Mouse (Mus musculus): ENCODE results near the gene Sun5. TPM values are rescaled to one million over a fixed set of nuclear protein-coding genes. Genes with fewer than 3 reads are reported as not detected.
"Not testable (repeated sequence)": the region's sequence is repeated elsewhere in the genome, so short reads cannot be mapped to it uniquely, and the experiment has no call there.

Gene Sun5
- polyA plus RNA-seq, 1 experiment, result not detected

DNA sequence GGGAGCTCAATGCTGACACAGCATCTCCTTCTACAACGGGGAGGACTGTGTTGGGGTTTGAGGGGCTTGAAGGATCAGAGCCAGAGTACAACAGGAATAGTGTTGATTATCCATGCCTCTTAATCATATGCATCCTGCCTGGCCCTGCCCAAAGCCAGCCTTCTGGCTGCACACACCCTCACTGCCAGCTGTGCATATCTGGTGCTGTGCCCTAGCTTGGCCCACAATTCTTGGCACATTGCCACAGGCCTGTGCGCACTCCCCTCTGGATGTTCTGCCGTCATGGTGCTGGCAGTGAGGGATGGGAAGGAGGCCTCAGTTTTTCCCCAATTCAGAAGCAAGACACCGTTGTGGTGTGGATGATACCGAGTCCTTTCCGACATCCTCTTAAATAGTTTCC is 46.3 kb downstream of the Sun5 start:
- H3K27me3 ChIP-seq (ENCODE audit: control insufficient read depth, insufficient read depth, insufficient read length), result no peaks in the 10 kb centered on the region
- no peak for TF ChIP-seq REST (IDR thresholded peaks at IDR 0.05; ENCODE audit: insufficient read depth, insufficient read length)
- TF ChIP-seq MYOG (IDR thresholded peaks at IDR 0.05; ENCODE audit: control insufficient read depth in 1 of 3, insufficient read depth in 1 of 3, insufficient read length in 2 of 3, low read depth in 2 of 3), result no peak
- no peak for TF ChIP-seq TCF3 (IDR thresholded peaks at IDR 0.05; ENCODE audit: insufficient read length, low read depth)
- no peak for TF ChIP-seq MYOD1 (IDR thresholded peaks at IDR 0.05; ENCODE audit: control insufficient read depth in 1 of 3, insufficient read length in 2 of 3, low read depth in 2 of 3)
- no peak for TF ChIP-seq SRF (IDR thresholded peaks at IDR 0.05; ENCODE audit: control insufficient read depth, insufficient read length, low read depth)
- TF ChIP-seq E2F4 (IDR thresholded peaks at IDR 0.05; ENCODE audit: insufficient read depth), result no peak
- no peak for TF ChIP-seq CEBPB (IDR thresholded peaks at IDR 0.05; ENCODE audit: insufficient read depth, poor library complexity, severe bottlenecking)
- no peak overlapping the region for H3K4me2 ChIP-seq (ENCODE audit: low read depth)
- H3ac ChIP-seq (ENCODE audit: control insufficient read depth, insufficient read length), result no peak overlapping the region
- no peak overlapping the region for H3K4me3 ChIP-seq
- H3K36me3 ChIP-seq (ENCODE audit: control insufficient read depth, insufficient read depth), result no peaks in the 10 kb centered on the region
- H3K79me2 ChIP-seq (ENCODE audit: control insufficient read depth, insufficient read depth), result no peaks in the 10 kb centered on the region

DNA sequence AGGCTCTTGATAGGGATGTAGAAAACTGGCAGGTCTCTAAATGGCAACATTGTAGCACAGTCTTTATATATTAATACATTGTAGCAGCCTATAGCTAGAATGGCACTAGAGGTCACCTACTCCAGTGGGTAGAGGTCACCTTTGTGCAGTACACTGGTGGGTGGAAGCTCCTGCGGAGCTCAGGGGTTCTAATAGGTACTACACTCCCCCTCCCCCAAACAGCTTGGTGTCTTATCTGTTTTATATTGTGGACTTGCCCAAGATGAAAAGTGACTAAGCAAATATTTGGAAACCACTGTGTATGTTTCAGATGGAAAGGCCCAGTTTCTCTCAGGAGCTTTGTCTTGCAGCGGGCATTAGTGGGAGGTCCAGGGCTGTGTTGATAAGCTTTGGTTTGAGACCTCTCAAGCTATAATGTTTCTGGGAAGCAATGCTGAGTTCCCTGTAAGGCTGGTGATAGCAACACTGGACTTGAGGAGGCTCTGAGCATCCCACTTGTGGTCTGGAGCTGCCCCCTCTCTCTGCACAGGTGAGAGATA is 48.8 kb downstream of the Sun5 start:
- Histone ChIP-seq H3K4me2 (ENCODE audit: low read depth) (no peak overlapping the region), H3K79me2 (ENCODE audit: control insufficient read depth, insufficient read depth) (no peaks in the 10 kb centered on the region), H3K27me3 (ENCODE audit: control insufficient read depth, insufficient read depth, insufficient read length) (no peaks in the 10 kb centered on the region), H3K36me3 (ENCODE audit: control insufficient read depth, insufficient read depth) (no peaks in the 10 kb centered on the region), H3K4me3 (no peak overlapping the region), H3ac (ENCODE audit: control insufficient read depth, insufficient read length) (no peak overlapping the region)
- no peak for TF ChIP-seq MYOG (IDR thresholded peaks at IDR 0.05; ENCODE audit: control insufficient read depth in 1 of 3, insufficient read depth in 1 of 3, insufficient read length in 2 of 3, low read depth in 2 of 3)
- TF ChIP-seq MAX (IDR thresholded peaks at IDR 0.05; ENCODE audit: low read depth), result no peak

GRCm38 (mm10) chr2:153809921-153810320 is 61.0 kb downstream of the Sun5 start:
- Histone ChIP-seq H3K4me2 (ENCODE audit: low read depth) (no peak overlapping the region), H3K79me2 (ENCODE audit: control insufficient read depth, insufficient read depth) (no peaks in the 10 kb centered on the region), H3K27me3 (ENCODE audit: control insufficient read depth, insufficient read depth, insufficient read length) (peaks cover 6% of the 10 kb centered on the region), H3ac (ENCODE audit: control insufficient read depth, insufficient read length) (no peak overlapping the region), H3K4me3 (no peak overlapping the region), H3K36me3 (ENCODE audit: control insufficient read depth, insufficient read depth) (no peaks in the 10 kb centered on the region)
- TF ChIP-seq REST (IDR thresholded peaks at IDR 0.05; ENCODE audit: insufficient read depth, insufficient read length) (no peak), TCF12 (IDR thresholded peaks at IDR 0.05; ENCODE audit: insufficient read depth, poor library complexity, severe bottlenecking) (no peak), USF1 (IDR thresholded peaks at IDR 0.05; ENCODE audit: low read depth) (no peak), MYOD1 (IDR thresholded peaks at IDR 0.05; ENCODE audit: control insufficient read depth in 1 of 3, insufficient read length in 2 of 3, low read depth in 2 of 3) (no peak), MAX (IDR thresholded peaks at IDR 0.05; ENCODE audit: low read depth) (no peak), E2F4 (IDR thresholded peaks at IDR 0.05; ENCODE audit: insufficient read depth) (no peak), CEBPB (IDR thresholded peaks at IDR 0.05; ENCODE audit: insufficient read depth, poor library complexity, severe bottlenecking) (no peak), TCF3 (IDR thresholded peaks at IDR 0.05; ENCODE audit: insufficient read length, low read depth) (no peak), POLR2A (IDR thresholded peaks at IDR 0.05; ENCODE audit: insufficient read length, low read depth) (no peak), SRF (IDR thresholded peaks at IDR 0.05; ENCODE audit: control insufficient read depth, insufficient read length, low read depth) (no peak), MYOG (IDR thresholded peaks at IDR 0.05; ENCODE audit: control insufficient read depth in 1 of 3, insufficient read depth in 1 of 3, insufficient read length in 2 of 3, low read depth in 2 of 3) (no peak), POLR2AphosphoS2 (IDR thresholded peaks at IDR 0.05; ENCODE audit: insufficient read length, low read depth) (no peak)

DNA sequence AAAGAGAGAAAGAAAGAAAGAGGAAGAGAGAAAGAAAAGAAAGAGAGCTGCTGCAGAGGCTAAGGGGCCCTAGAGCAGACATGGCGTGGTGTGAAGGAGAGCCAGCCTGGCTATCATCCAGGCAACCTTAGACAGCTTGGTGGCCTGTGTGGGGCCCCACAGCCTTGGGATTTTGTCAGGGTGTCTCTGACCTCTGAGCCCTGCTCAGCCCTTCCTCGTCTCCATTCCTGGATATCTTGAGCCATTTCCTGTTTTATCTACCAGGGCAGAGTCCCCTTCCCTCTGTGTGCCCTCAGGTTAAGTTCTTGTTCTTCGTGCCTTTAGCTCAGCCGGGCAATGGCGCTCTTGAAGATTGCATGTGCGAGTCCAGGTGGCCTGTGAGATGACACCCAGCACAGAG is 62.0 kb downstream of the Sun5 start:
- TF ChIP-seq SRF (IDR thresholded peaks at IDR 0.05; ENCODE audit: control insufficient read depth, insufficient read length, low read depth), result no peak
- TF ChIP-seq E2F4 (IDR thresholded peaks at IDR 0.05; ENCODE audit: insufficient read depth), result no peak
- TF ChIP-seq MAX (IDR thresholded peaks at IDR 0.05; ENCODE audit: low read depth), result no peak
- TF ChIP-seq CEBPB (IDR thresholded peaks at IDR 0.05; ENCODE audit: insufficient read depth, poor library complexity, severe bottlenecking), result no peak
- TF ChIP-seq REST (IDR thresholded peaks at IDR 0.05; ENCODE audit: insufficient read depth, insufficient read length), result no peak
- TF ChIP-seq MYOG (IDR thresholded peaks at IDR 0.05; ENCODE audit: control insufficient read depth in 1 of 3, insufficient read depth in 1 of 3, insufficient read length in 2 of 3, low read depth in 2 of 3), result no peak
- no peak for TF ChIP-seq POLR2A (IDR thresholded peaks at IDR 0.05; ENCODE audit: insufficient read length, low read depth)
- no peak for TF ChIP-seq TCF12 (IDR thresholded peaks at IDR 0.05; ENCODE audit: insufficient read depth, poor library complexity, severe bottlenecking)
- no peak for TF ChIP-seq POLR2AphosphoS2 (IDR thresholded peaks at IDR 0.05; ENCODE audit: insufficient read length, low read depth)
- TF ChIP-seq USF1 (IDR thresholded peaks at IDR 0.05; ENCODE audit: low read depth), result no peak
- no peak for TF ChIP-seq MYOD1 (IDR thresholded peaks at IDR 0.05; ENCODE audit: control insufficient read depth in 1 of 3, insufficient read length in 2 of 3, low read depth in 2 of 3)
- no peak for TF ChIP-seq TCF3 (IDR thresholded peaks at IDR 0.05; ENCODE audit: insufficient read length, low read depth)
- H3K4me2 ChIP-seq (ENCODE audit: low read depth), result no peak overlapping the region
- no peaks in the 10 kb centered on the region for H3K36me3 ChIP-seq (ENCODE audit: control insufficient read depth, insufficient read depth)
- no peak overlapping the region for H3ac ChIP-seq (ENCODE audit: control insufficient read depth, insufficient read length)
- H3K4me3 ChIP-seq, result no peak overlapping the region
- no peaks in the 10 kb centered on the region for H3K79me2 ChIP-seq (ENCODE audit: control insufficient read depth, insufficient read depth)
- peaks cover 6% of the 10 kb centered on the region for H3K27me3 ChIP-seq (ENCODE audit: control insufficient read depth, insufficient read depth, insufficient read length)

- TF ChIP-seq USF1 (IDR thresholded peaks at IDR 0.05; ENCODE audit: low read depth), result no peak
- TF ChIP-seq CEBPB (IDR thresholded peaks at IDR 0.05; ENCODE audit: insufficient read depth, poor library complexity, severe bottlenecking), result no peak
- TF ChIP-seq POLR2A (IDR thresholded peaks at IDR 0.05; ENCODE audit: insufficient read length, low read depth), result no peak
- no peak for TF ChIP-seq E2F4 (IDR thresholded peaks at IDR 0.05; ENCODE audit: insufficient read depth)
- no peak for TF ChIP-seq SRF (IDR thresholded peaks at IDR 0.05; ENCODE audit: control insufficient read depth, insufficient read length, low read depth)
- TF ChIP-seq MYOD1 (IDR thresholded peaks at IDR 0.05; ENCODE audit: control insufficient read depth in 1 of 3, insufficient read length in 2 of 3, low read depth in 2 of 3), result no peak
- TF ChIP-seq POLR2AphosphoS2 (IDR thresholded peaks at IDR 0.05; ENCODE audit: insufficient read length, low read depth), result no peak
- TF ChIP-seq TCF12 (IDR thresholded peaks at IDR 0.05; ENCODE audit: insufficient read depth, poor library complexity, severe bottlenecking), result no peak
- TF ChIP-seq TCF3 (IDR thresholded peaks at IDR 0.05; ENCODE audit: insufficient read length, low read depth), result no peak
- no peak overlapping the region for H3K4me2 ChIP-seq (ENCODE audit: low read depth)
- H3K27me3 ChIP-seq (ENCODE audit: control insufficient read depth, insufficient read depth, insufficient read length), result peaks cover 4% of the 10 kb centered on the region
- no peaks in the 10 kb centered on the region for H3K36me3 ChIP-seq (ENCODE audit: control insufficient read depth, insufficient read depth)
- H3ac ChIP-seq (ENCODE audit: control insufficient read depth, insufficient read length), result no peak overlapping the region
- H3K4me3 ChIP-seq, result no peak overlapping the region
- no peaks in the 10 kb centered on the region for H3K79me2 ChIP-seq (ENCODE audit: control insufficient read depth, insufficient read depth)
These were observed 62.7 kb downstream of the Sun5 start for GRCm38 (mm10) chr2:153808146-153808545.

DNA sequence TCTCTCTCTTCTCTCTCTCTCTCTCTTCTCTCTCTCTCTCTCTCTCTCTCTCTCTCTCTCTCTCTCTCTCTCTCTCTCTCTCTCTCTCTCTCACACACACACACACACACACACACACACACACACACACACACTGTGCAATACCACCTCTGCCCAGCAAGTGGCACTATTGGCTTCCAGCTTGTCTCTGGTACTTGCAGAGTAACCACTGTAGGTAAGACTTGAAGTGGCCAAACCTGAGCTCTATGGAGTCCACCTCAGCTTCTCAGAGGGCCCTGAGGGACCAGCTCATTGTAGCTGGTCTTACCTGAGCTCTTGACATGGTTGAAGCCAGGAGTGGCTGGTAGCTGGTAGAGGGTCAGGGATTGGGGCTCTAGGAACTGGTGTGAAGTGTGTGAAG is 63.4 kb downstream of the Sun5 start:
- H3K4me3 ChIP-seq; H3K36me3 ChIP-seq (ENCODE audit: control insufficient read depth, insufficient read depth); H3K27me3 ChIP-seq (ENCODE audit: control insufficient read depth, insufficient read depth, insufficient read length); H3K79me2 ChIP-seq (ENCODE audit: control insufficient read depth, insufficient read depth); H3K4me2 ChIP-seq (ENCODE audit: low read depth); H3ac ChIP-seq (ENCODE audit: control insufficient read depth, insufficient read length): not testable (repeated sequence)

All from myocyte (in vitro differentiated cells).